ENCODE assay signal across 9 mouse cellular contexts in the genomic region with DNA sequence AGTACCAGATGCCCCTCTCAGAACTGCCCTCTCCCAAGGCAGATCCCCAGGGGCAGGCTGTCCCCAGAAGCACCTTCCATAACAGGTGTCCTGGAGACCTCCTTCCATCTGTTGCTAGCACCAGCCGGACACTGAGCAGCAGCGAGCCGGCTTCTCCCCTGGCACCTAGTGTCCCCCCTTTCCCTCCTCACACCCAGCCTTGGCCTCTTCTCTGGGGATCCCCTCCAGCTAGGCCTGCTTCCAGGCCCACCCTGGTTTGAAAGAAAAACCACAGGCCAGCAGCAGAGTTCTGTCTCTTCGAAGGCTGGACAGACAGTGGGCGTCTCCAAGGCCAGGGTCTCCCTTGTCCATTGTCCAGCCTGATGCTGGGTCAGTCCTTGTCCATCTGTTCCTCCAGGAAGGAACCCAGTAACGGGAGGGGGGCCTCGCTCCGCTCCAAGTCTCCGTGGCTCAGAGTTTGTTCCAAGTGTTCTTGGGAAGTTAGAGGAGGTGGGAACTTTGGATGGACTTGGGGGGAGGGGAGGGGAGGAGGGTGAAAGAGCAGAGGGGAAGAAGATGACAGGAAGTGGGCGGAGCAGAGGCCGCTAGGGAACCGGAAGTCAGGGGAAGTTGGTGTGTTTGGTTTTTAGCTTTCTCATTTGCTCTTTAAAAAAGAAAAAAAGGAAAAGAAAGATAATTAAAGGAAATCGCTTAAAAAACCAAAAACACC. TPM values are rescaled to one million over a fixed set of nuclear protein-coding genes. Genes with fewer than 3 reads are reported as not detected.
DNase-seq lines count a peak whose midpoint lies in the region; ATAC-seq and TF ChIP-seq lines count a peak whose summit lies in the region.
"Had no signal": no experiment of that assay in that cellular context is flagged by ENCODE, and none has a peak within 500 bp of the region (broad histone marks: within the 10 kb centered on the region; RNA-seq: fewer than 3 reads in every experiment).

No protein-coding gene starts in this region.

- 38% methylated on average over 13 of the region's 13 CpGs for WGBS in heart, postnatal 0 days

- no peak for TF ChIP-seq CTCF in heart, postnatal 0 days (IDR thresholded peaks at IDR 0.05; ENCODE audit: low read depth)

- peak overlapping the region; percentile 62 for H3K27ac ChIP-seq in heart, postnatal 0 days (ENCODE audit: low read depth)

- no peaks in the 10 kb centered on the region for H3K36me3 ChIP-seq in heart, postnatal 0 days (replicated peaks; ENCODE audit: control insufficient read depth, insufficient read depth, low read length)
- no peaks in the 10 kb centered on the region for H3K36me3 ChIP-seq in megakaryocyte, embryonic 14.5 days (replicated peaks; ENCODE audit: low read length)

- no peaks in the 10 kb centered on the region for H3K9me3 ChIP-seq in heart, postnatal 0 days (replicated peaks; ENCODE audit: control insufficient read depth, low read length)
- H3K9me3 ChIP-seq in megakaryocyte, embryonic 14.5 days: peaks cover 10% of the 10 kb centered on the region

- peak; percentile 42 for ATAC-seq in heart, postnatal 0 days (ENCODE audit: insufficient read depth, low read depth)

- no peak for TF ChIP-seq EP300 in heart, postnatal 0 days (IDR thresholded peaks at IDR 0.05; ENCODE audit: low read depth)

- H3K4me2 ChIP-seq in heart, postnatal 0 days (ENCODE audit: low read depth, low read length): peak overlapping the region; percentile 44

- no peaks in the 10 kb centered on the region for H3K4me1 ChIP-seq in heart, postnatal 0 days (ENCODE audit: control insufficient read depth, insufficient read depth)
- peaks cover 56% of the 10 kb centered on the region for H3K4me1 ChIP-seq in megakaryocyte, embryonic 14.5 days

- peak; percentile 38 for DNase-seq in cerebellum, adult 11 months
- no peak for DNase-seq in cerebellum, postnatal 4 days (ENCODE audit: low spot score in 2 of 2)
- peak; percentile 65 for DNase-seq in embryo, embryonic 10 days (ENCODE audit: low spot score)
- peak; percentile 51 for DNase-seq in heart, postnatal 0 days (ENCODE audit: low spot score)
- DNase-seq in kidney, postnatal 14 days: peak; percentile 82
- DNase-seq in yolk sac, embryonic 10.5 days (ENCODE audit: low spot score): peak; percentile 69
- DNase-seq in layer of hippocampus, adult 11-12 months (ENCODE audit: low spot score): no peak

- H3K4me3 ChIP-seq in heart, postnatal 0 days (ENCODE audit: low read depth, low read length): peak overlapping the region; percentile 14; the same call in 1 of the 2 replicates
- peak overlapping the region; percentile 90 for H3K4me3 ChIP-seq in megakaryocyte, embryonic 14.5 days (replicated peaks)

- H3K27me3 ChIP-seq in heart, postnatal 0 days (ENCODE audit: control insufficient read depth, insufficient read depth, low read length): no peaks in the 10 kb centered on the region
- peaks cover 19% of the 10 kb centered on the region for H3K27me3 ChIP-seq in megakaryocyte, embryonic 14.5 days (replicated peaks)

- H3K9ac ChIP-seq in heart, postnatal 0 days (replicated peaks; ENCODE audit: low read depth, low read length): no peak overlapping the region

RNA-seq across cellular contexts. Expression of a gene that starts 11.7 kb away (rescaled TPM):
- not detected in 2 replicates for total RNA-seq in heart, postnatal 0 days (2014; rRNA removed; ENCODE audit: low replicate concordance)
- 0.45 TPM in 2 replicates for polyA plus RNA-seq in heart, postnatal 0 days (2015; fragmentation: Nextera tagmentation; extraction: Ambion mirVana)
- not detected in 2 replicates for polyA plus RNA-seq in megakaryocyte, embryonic 14.5 days (2012; ENCODE audit: insufficient read depth, low replicate concordance)
- polyA plus RNA-seq: limb, embryonic 11.5 days had no signal

Comparison
In these comparisons a context has a peak if more than half of its experiments do, and no peak if none do; other contexts are left out.
1. DNase-seq: peak in cerebellum, adult 11 months (single experiment), embryo, embryonic 10 days (single experiment), heart, postnatal 0 days (single experiment), kidney, postnatal 14 days (single experiment) and yolk sac, embryonic 10.5 days (single experiment); none in cerebellum, postnatal 4 days (0 of 2) and layer of hippocampus, adult 11-12 months (single experiment).